Mouse (Mus musculus) MEL (cell line): ENCODE data around the gene Ar. TPM values are rescaled to one million over a fixed set of nuclear protein-coding genes. Genes with fewer than 3 reads are reported as not detected.

Experiments used
- DNase-seq: peaks from one replicate; pipeline ENCODE4 v3.0.0; 2011; ENCODE audit warnings: low read depth, low spot score
- H3K27ac ChIP-seq: 2 replicates; pipeline ENCODE4 v1.5.1; 2012; ENCODE audit warnings: low read depth, mild to moderate bottlenecking, control low read depth, low read length, moderate library complexity; ENCODE audit not compliant: control insufficient read depth
- H3K27me3 ChIP-seq, 2 experiments: fragments of 150-350 bp in 1 of 2; sonication (generic) in 1 of 2; 2 replicates each; pipeline ENCODE4 v1.6.1; 2012; ENCODE audit warnings: low read length in 2 of 2, mild to moderate bottlenecking in 2 of 2, improper control_type of control experiment in 1 of 2, moderate library complexity in 1 of 2; ENCODE audit not compliant: insufficient read depth in 2 of 2, control insufficient read depth in 1 of 2
- H3K36me3 ChIP-seq, 2 experiments: 2 replicates each; pipeline ENCODE4 v1.6.1; 2012 to 2014; ENCODE audit warnings: low read length in 2 of 2, improper control_type of control experiment in 1 of 2, inconsistent platforms in 1 of 2, mild to moderate bottlenecking in 1 of 2; ENCODE audit not compliant: insufficient read depth in 2 of 2, control insufficient read depth in 1 of 2
- H3K4me1 ChIP-seq, 2 experiments: fragments of 150-350 bp in 1 of 2; sonication (generic) in 1 of 2; 2 replicates each; pipeline ENCODE4 v1.6.1; 2012; ENCODE audit warnings: low read length in 2 of 2, improper control_type of control experiment in 1 of 2, mild to moderate bottlenecking in 1 of 2; ENCODE audit not compliant: insufficient read depth in 2 of 2, control insufficient read depth in 1 of 2
- H3K4me3 ChIP-seq, 2 experiments: fragments of 150-350 bp in 1 of 2; sonication (generic) in 1 of 2; 2 replicates each; pipeline ENCODE4 v1.5.1; 2012; ENCODE audit warnings: low read depth in 2 of 2, low read length in 2 of 2, mild to moderate bottlenecking in 2 of 2, moderate library complexity in 2 of 2, control low read depth in 1 of 2, improper control_type of control experiment in 1 of 2; ENCODE audit not compliant: control insufficient read depth in 1 of 2, insufficient read depth in 1 of 2
- H3K79me2 ChIP-seq: 2 replicates; pipeline ENCODE4 v1.6.1; 2012; ENCODE audit warnings: mild to moderate bottlenecking, low read length, moderate library complexity; ENCODE audit not compliant: control insufficient read depth, poor library complexity, insufficient read depth
- H3K9ac ChIP-seq: 2 replicates; pipeline ENCODE4 v1.6.1; 2012; ENCODE audit warnings: low read depth, mild to moderate bottlenecking, control low read depth, low read length, moderate library complexity; ENCODE audit not compliant: control insufficient read depth, poor library complexity, severe bottlenecking
- H3K9me3 ChIP-seq: fragments of 150-350 bp; sonication (generic); replicated peaks from 2 replicates; pipeline ENCODE4 v1.6.1; 2012; ENCODE audit warnings: mild to moderate bottlenecking, low read length, improper control_type of control experiment, moderate library complexity; ENCODE audit not compliant: insufficient read depth
- BHLHE40 ChIP-seq: IDR thresholded peaks from 2 replicates; pipeline ENCODE4 v1.6.1; 2012; ENCODE audit warnings: low read depth, mild to moderate bottlenecking, inconsistent platforms, low read length, improper control_type of control experiment, borderline replicate concordance
- CHD1 ChIP-seq: IDR thresholded peaks from 2 replicates; pipeline ENCODE4 v1.6.1; 2012; ENCODE audit warnings: low read depth, mild to moderate bottlenecking, inconsistent platforms, low read length, improper control_type of control experiment
- CHD2 ChIP-seq: IDR thresholded peaks from 2 replicates; pipeline ENCODE4 v1.6.1; 2011; ENCODE audit warnings: low read length, improper control_type of control experiment
- EP300 ChIP-seq, 2 experiments: IDR thresholded peaks; 2 replicates each; pipeline ENCODE4 v1.6.1; 2011; ENCODE audit warnings: improper control_type of control experiment in 2 of 2, low read length in 2 of 2, low read depth in 1 of 2, mild to moderate bottlenecking in 1 of 2
- GABPA ChIP-seq: IDR thresholded peaks from 2 replicates; pipeline ENCODE4 v1.6.1; 2012; ENCODE audit warnings: low read depth, mild to moderate bottlenecking, inconsistent platforms, low read length, improper control_type of control experiment, moderate library complexity
- HCFC1 ChIP-seq: IDR thresholded peaks from 2 replicates; pipeline ENCODE4 v1.6.1; 2012; ENCODE audit warnings: low read depth, mild to moderate bottlenecking, inconsistent platforms, low read length, improper control_type of control experiment, moderate library complexity
- JUND ChIP-seq: IDR thresholded peaks from 2 replicates; pipeline ENCODE4 v1.6.1; 2011; ENCODE audit warnings: low read depth, mild to moderate bottlenecking, improper control_type of control experiment, low read length
- MAFK ChIP-seq: IDR thresholded peaks from 2 replicates; pipeline ENCODE4 v1.6.1; 2011; ENCODE audit warnings: low read depth, mild to moderate bottlenecking, low read length, improper control_type of control experiment, borderline replicate concordance
- MEF2A ChIP-seq: IDR thresholded peaks from 2 replicates; pipeline ENCODE4 v1.6.1; 2014; ENCODE audit warnings: low read depth, mild to moderate bottlenecking, inconsistent platforms, low read length, improper control_type of control experiment; ENCODE audit not compliant: poor library complexity, insufficient replicate concordance, severe bottlenecking; ENCODE audit errors: extremely low read depth
- MXI1 ChIP-seq: IDR thresholded peaks from 2 replicates; pipeline ENCODE4 v1.6.1; 2011; ENCODE audit warnings: mild to moderate bottlenecking, low read depth, low read length, improper control_type of control experiment
- MYC ChIP-seq: IDR thresholded peaks from 2 replicates; pipeline ENCODE4 v1.6.1; 2011; ENCODE audit warnings: low read depth, mild to moderate bottlenecking, low read length, improper control_type of control experiment, moderate library complexity
- NRF1 ChIP-seq: IDR thresholded peaks from 2 replicates; pipeline ENCODE4 v1.6.1; 2014; ENCODE audit warnings: low read depth, mild to moderate bottlenecking, inconsistent platforms, low read length, improper control_type of control experiment, moderate library complexity; ENCODE audit not compliant: poor library complexity, insufficient read depth, severe bottlenecking
- POLR2A ChIP-seq, 2 experiments: IDR thresholded peaks; 2 replicates each; pipeline ENCODE4 v1.6.1; 2011 to 2012; ENCODE audit warnings: low read length in 2 of 2, mild to moderate bottlenecking in 2 of 2, control low read depth in 1 of 2, improper control_type of control experiment in 1 of 2, low read depth in 1 of 2, moderate library complexity in 1 of 2; ENCODE audit not compliant: control insufficient read depth in 1 of 2, insufficient read depth in 1 of 2, poor library complexity in 1 of 2
- POLR2AphosphoS2 ChIP-seq: IDR thresholded peaks from 2 replicates; pipeline ENCODE4 v1.6.1; 2011; ENCODE audit warnings: low read length, improper control_type of control experiment
- POLR2AphosphoS5 ChIP-seq: IDR thresholded peaks from 2 replicates; pipeline ENCODE4 v1.6.1; 2012; ENCODE audit warnings: low read depth, borderline replicate concordance, mild to moderate bottlenecking, inconsistent platforms, low read length, moderate library complexity, mixed read lengths
- RCOR1 ChIP-seq: IDR thresholded peaks from 2 replicates; pipeline ENCODE4 v1.6.1; 2012; ENCODE audit warnings: low read depth, mild to moderate bottlenecking, inconsistent platforms, low read length, improper control_type of control experiment
- SMC3 ChIP-seq: IDR thresholded peaks from 2 replicates; pipeline ENCODE4 v1.6.1; 2011; ENCODE audit warnings: low read depth, low read length, improper control_type of control experiment
- TAL1 ChIP-seq: IDR thresholded peaks from 2 replicates; pipeline ENCODE4 v1.6.1; 2012; ENCODE audit warnings: mild to moderate bottlenecking, inconsistent platforms, low read length, moderate library complexity, mixed read lengths
- TBP ChIP-seq: IDR thresholded peaks from 2 replicates; pipeline ENCODE4 v1.8.0; 2011; ENCODE audit warnings: low read depth, low read length, improper control_type of control experiment
- UBTF ChIP-seq: IDR thresholded peaks from 2 replicates; pipeline ENCODE4 v1.6.1; 2012; ENCODE audit warnings: low read depth, mild to moderate bottlenecking, inconsistent platforms, low read length, improper control_type of control experiment, moderate library complexity, borderline replicate concordance; ENCODE audit not compliant: insufficient read depth
- USF2 ChIP-seq, 2 experiments: IDR thresholded peaks; 2 replicates each; pipeline ENCODE4 v1.6.1; 2011 to 2012; ENCODE audit warnings: improper control_type of control experiment in 2 of 2, low read length in 2 of 2, borderline replicate concordance in 1 of 2, inconsistent platforms in 1 of 2, low read depth in 1 of 2, mild to moderate bottlenecking in 1 of 2; ENCODE audit not compliant: insufficient read depth in 1 of 2
- ZKSCAN1 ChIP-seq: IDR thresholded peaks from 2 replicates; pipeline ENCODE4 v1.6.1; 2012; ENCODE audit warnings: low read depth, mild to moderate bottlenecking, inconsistent platforms, low read length, improper control_type of control experiment, moderate library complexity
- polyA plus RNA-seq, 2 experiments: library from polyadenylated mRNA; stranded (reverse) in 1 of 2; unstranded in 1 of 2; fragments of >175 nt in 1 of 2; fragments of >200 nt in 1 of 2; gene quantifications; 2 replicates each; pipeline versions ENCODE4 v1.2.1 to v1.2.4; 2012; ENCODE audit warnings: low replicate concordance in 2 of 2, low read depth in 1 of 2; ENCODE audit not compliant: insufficient read length in 2 of 2, insufficient read depth in 1 of 2, missing spikeins in 1 of 2
- total RNA-seq: library from RNA; depleted of rRNA; stranded (reverse); fragments of 300-350 nt; gene quantifications from 2 replicates; pipeline ENCODE4 v1.2.3, GENCODE M21; 2012

Ar gene
- total and polyA plus RNA-seq, 3 experiments, result not detected

GRCm38 (mm10) chrX:98150393-98151119, 2.0 kb downstream of the Ar start:
- no peak overlapping the region for H3K9ac ChIP-seq
- no peak overlapping the region for H3K4me3 ChIP-seq
- H3K79me2 ChIP-seq, result no peaks in the 10 kb centered on the region
- no peak for TF ChIP-seq CHD1
- TF ChIP-seq ZKSCAN1, result no peak
- no peak for TF ChIP-seq USF2 (IDR thresholded peaks at IDR 0.05; ENCODE audit: borderline replicate concordance in 1 of 2, insufficient read depth in 1 of 2, low read depth in 1 of 2, low read length in 2 of 2)
- no peak for TF ChIP-seq RCOR1
- TF ChIP-seq MAFK, result no peak
- TF ChIP-seq TAL1, result no peak
- no peak for TF ChIP-seq CHD2
- TF ChIP-seq TBP, result no peak
- no peak for TF ChIP-seq BHLHE40
- TF ChIP-seq JUND, result no peak
- TF ChIP-seq HCFC1, result no peak
- no peak for TF ChIP-seq EP300 (IDR thresholded peaks at IDR 0.05; ENCODE audit: low read depth in 1 of 2, low read length in 2 of 2)
- TF ChIP-seq POLR2AphosphoS2, result no peak
- TF ChIP-seq NRF1, result no peak
- TF ChIP-seq UBTF, result no peak
- TF ChIP-seq MEF2A, result no peak
- no peak for TF ChIP-seq GABPA
- TF ChIP-seq POLR2A (IDR thresholded peaks at IDR 0.05; ENCODE audit: control insufficient read depth in 1 of 2, insufficient read depth in 1 of 2, low read depth in 1 of 2, low read length in 2 of 2, poor library complexity in 1 of 2), result no peak
- TF ChIP-seq SMC3, result no peak
- no peak for DNase-seq
- H3K4me1 ChIP-seq, result no peaks in the 10 kb centered on the region
- no peaks in the 10 kb centered on the region for H3K9me3 ChIP-seq
- H3K27ac ChIP-seq, result no peak overlapping the region
- H3K27me3 ChIP-seq, result no peaks in the 10 kb centered on the region
- no peaks in the 10 kb centered on the region for H3K36me3 ChIP-seq

- Histone ChIP-seq H3K9ac (no peak overlapping the region), H3K27me3 (no peaks in the 10 kb centered on the region), H3K4me3 (no peak overlapping the region), H3K4me1 (no peaks in the 10 kb centered on the region), H3K79me2 (no peaks in the 10 kb centered on the region), H3K27ac (no peak overlapping the region), H3K9me3 (no peaks in the 10 kb centered on the region), H3K36me3 (no peaks in the 10 kb centered on the region)
- no peak for TF ChIP-seq ZKSCAN1
- TF ChIP-seq HCFC1, result no peak
- TF ChIP-seq MXI1, result no peak
- no peak for TF ChIP-seq MYC
- TF ChIP-seq POLR2AphosphoS5, result no peak
- TF ChIP-seq UBTF, result no peak
- no peak for DNase-seq
Measured at GRCm38 (mm10) chrX:98189759-98190158, 41.2 kb downstream of the Ar start.
